Mouse (Mus musculus) mouse trophoblast stem cell (cell line): ENCODE results near the gene AC153137.1.
"Not testable (repeated sequence)": the region's sequence is repeated elsewhere in the genome, so short reads cannot be mapped to it uniquely, and the experiment has no call there.

ENCODE experiments used
- in situ Hi-C, 2 experiments: fragments of 300-500 bp; cut with MseI, MboI; formaldehyde crosslinking; loops; 2 replicates in 1 of 2; 3 replicates in 1 of 2; pipeline ENCODE4 v1.15.1; 2025

The AC153137.1 gene

GRCm38 (mm10) chr1:30977868-30978267 is at the start of gene AC153137.1:
AC153137.1 (minus strand) TSS chr1:30977968.
- in situ Hi-C loops: not testable (repeated sequence)

- in situ Hi-C loops: no loop called here
Observed at GRCm38 (mm10) chr1:31023173-31023572, 45.4 kb upstream of the AC153137.1 start.

GRCm38 (mm10) chr1:31019283-31019682 is 41.5 kb upstream of the AC153137.1 start:
- in situ Hi-C loops: no loop called here

- in situ Hi-C loops: no loop called here
Observed at GRCm38 (mm10) chr1:31017377-31017776, 39.6 kb upstream of the AC153137.1 start.

GRCm38 (mm10) chr1:31016068-31016467 is 38.3 kb upstream of the AC153137.1 start:
- in situ Hi-C loops: no loop called here

- in situ Hi-C loops: no loop called here
Observed at GRCm38 (mm10) chr1:31015261-31015660, 37.5 kb upstream of the AC153137.1 start.

- in situ Hi-C loops: not testable (repeated sequence)
Observed at GRCm38 (mm10) chr1:30977239-30977638, 529 bp downstream of the AC153137.1 start.

GRCm38 (mm10) chr1:30951795-30952194 is 26.0 kb downstream of the AC153137.1 start:
- in situ Hi-C loops: loop anchor here in 1 of 2 experiments (10.0 kb wide), 1 partner anchor 203 kb away; no protein-coding TSS in a partner anchor

GRCm38 (mm10) chr1:30950456-30950835 is 27.3 kb downstream of the AC153137.1 start:
- in situ Hi-C loops: loop anchor here in 1 of 2 experiments (10.0 kb wide), 1 partner anchor 204 kb away; no protein-coding TSS in a partner anchor

GRCm38 (mm10) chr1:30949710-30950455 is 27.9 kb downstream of the AC153137.1 start:
- in situ Hi-C loops: loop anchor here in 1 of 2 experiments (10.0 kb wide), 1 partner anchor 205 kb away; no protein-coding TSS in a partner anchor

- in situ Hi-C loops: no loop called here
Observed at GRCm38 (mm10) chr1:30948950-30949639, 28.7 kb downstream of the AC153137.1 start.

- in situ Hi-C loops: no loop called here
Observed at GRCm38 (mm10) chr1:30948361-30948949, 29.3 kb downstream of the AC153137.1 start.

- in situ Hi-C loops: no loop called here
Observed at GRCm38 (mm10) chr1:30945136-30945535, 32.6 kb downstream of the AC153137.1 start.

- in situ Hi-C loops: no loop called here
Observed at GRCm38 (mm10) chr1:30940571-30940970, 37.2 kb downstream of the AC153137.1 start.

GRCm38 (mm10) chr1:30938392-30938791 is 39.4 kb downstream of the AC153137.1 start:
- in situ Hi-C loops: loop anchor here (10.0 kb wide), 2 partner anchors 154 to 164 kb away; no protein-coding TSS in a partner anchor

GRCm38 (mm10) chr1:30937396-30937965 is 40.3 kb downstream of the AC153137.1 start:
- in situ Hi-C loops: loop anchor here (10.0 kb wide), 2 partner anchors 153 to 163 kb away; no protein-coding TSS in a partner anchor

GRCm38 (mm10) chr1:30936488-30936887 is 41.3 kb downstream of the AC153137.1 start:
- in situ Hi-C loops: loop anchor here (10.0 kb wide), 2 partner anchors 152 to 162 kb away; no protein-coding TSS in a partner anchor

- in situ Hi-C loops: loop anchor here (10.0 kb wide), 2 partner anchors 146 to 156 kb away; no protein-coding TSS in a partner anchor
Observed at GRCm38 (mm10) chr1:30930823-30931222, 46.9 kb downstream of the AC153137.1 start.

- in situ Hi-C loops: loop anchor here (10.0 kb wide), 2 partner anchors 145 to 155 kb away; no protein-coding TSS in a partner anchor
Observed at GRCm38 (mm10) chr1:30930194-30930593, 47.6 kb downstream of the AC153137.1 start.
